Mouse (Mus musculus) embryonic facial prominence, embryonic 12.5 days (tissue): ENCODE measurements around the gene Mast4. TPM values are rescaled to one million over a fixed set of nuclear protein-coding genes. Genes with fewer than 3 reads are reported as not detected.

Source experiments
- ATAC-seq: fragments of 200-750 bp; cut with Nextera tagmentation; 2 replicates; pipeline ENCODE4 v1.8.0; 2017; ENCODE audit not compliant: insufficient number of reproducible peaks, insufficient read depth, low FRiP score, low TSS enrichment
- H3K27ac ChIP-seq: fragments of 300-500 bp; sonication (generic); 2 replicates; pipeline ENCODE4 v1.5.1; 2016; ENCODE audit warnings: mild to moderate bottlenecking
- H3K27me3 ChIP-seq: fragments of 300-500 bp; sonication (generic); 2 replicates; pipeline ENCODE4 v1.6.1; 2016; ENCODE audit warnings: mild to moderate bottlenecking, moderate library complexity
- H3K36me3 ChIP-seq: fragments of 300-500 bp; sonication (generic); 2 replicates; pipeline ENCODE4 v1.6.1; 2016; ENCODE audit warnings: mild to moderate bottlenecking
- H3K4me1 ChIP-seq: fragments of 300-500 bp; sonication (generic); 2 replicates; pipeline ENCODE4 v1.6.1; 2016
- H3K4me2 ChIP-seq: fragments of 300-500 bp; sonication (generic); replicated peaks from 2 replicates; pipeline ENCODE4 v1.6.1; 2016; ENCODE audit warnings: mild to moderate bottlenecking, moderate library complexity
- H3K4me3 ChIP-seq: fragments of 300-500 bp; sonication (generic); 2 replicates; pipeline ENCODE4 v1.5.1; 2016; ENCODE audit warnings: mild to moderate bottlenecking
- H3K9ac ChIP-seq: fragments of 300-500 bp; sonication (generic); 2 replicates; pipeline ENCODE4 v1.6.1; 2016; ENCODE audit warnings: mild to moderate bottlenecking, moderate library complexity
- H3K9me3 ChIP-seq: fragments of 300-500 bp; sonication (generic); 2 replicates; pipeline ENCODE4 v1.6.1; 2016; ENCODE audit warnings: mild to moderate bottlenecking, moderate library complexity
- WGBS: fragments of 180-500 bp; shearing (Covaris S2); methylation state at CpG from one replicate; pipeline ENCODE4 v1.1.7; 2016; 5-methylcytosine and 5-hydroxymethylcytosine counted together
- polyA plus RNA-seq: library from polyadenylated mRNA; unstranded; fragments of >200 nt; fragmentation: Nextera tagmentation; extraction: Ambion mirVana; gene quantifications from 2 replicates; pipeline ENCODE4 v1.2.1, GENCODE M21; 2016

Mast4 gene
- polyA plus RNA-seq, 1 experiment from 2014 or later = 28.5 TPM

GRCm38 (mm10) chr13:103262061-103262460 is 72.2 kb downstream of the Mast4 start:
- H3K4me2 ChIP-seq = no peak overlapping the region
- no peaks in the 10 kb centered on the region for H3K36me3 ChIP-seq
- no peak overlapping the region for H3K9ac ChIP-seq
- H3K9me3 ChIP-seq = no peaks in the 10 kb centered on the region; the same call in 1 of the 2 replicates
- H3K4me3 ChIP-seq = no peak overlapping the region
- 77% methylated on average over 3 of the region's 3 CpGs for WGBS
- H3K27me3 ChIP-seq = no peaks in the 10 kb centered on the region
- no peaks in the 10 kb centered on the region for H3K4me1 ChIP-seq
- no peak overlapping the region for H3K27ac ChIP-seq
- ATAC-seq = no peak

GRCm38 (mm10) chr13:103260414-103260813 is 73.9 kb downstream of the Mast4 start:
- Histone ChIP-seq H3K9me3 (no peaks in the 10 kb centered on the region; the same call in 1 of the 2 replicates), H3K4me2 (no peak overlapping the region), H3K36me3 (no peaks in the 10 kb centered on the region), H3K4me1 (no peaks in the 10 kb centered on the region), H3K27ac (no peak overlapping the region), H3K4me3 (no peak overlapping the region), H3K27me3 (no peaks in the 10 kb centered on the region), H3K9ac (no peak overlapping the region)
- no peak for ATAC-seq
- WGBS = 83% methylated on average over 3 of the region's 3 CpGs

- Histone ChIP-seq H3K4me1 (no peaks in the 10 kb centered on the region), H3K9me3 (no peaks in the 10 kb centered on the region), H3K36me3 (no peaks in the 10 kb centered on the region), H3K9ac (no peak overlapping the region), H3K4me3 (no peak overlapping the region), H3K27me3 (no peaks in the 10 kb centered on the region), H3K4me2 (no peak overlapping the region), H3K27ac (no peak overlapping the region)
- no peak for ATAC-seq
- WGBS = 57% methylated on average over 3 of the region's 3 CpGs
Observed at GRCm38 (mm10) chr13:103258106-103258505, 76.2 kb downstream of the Mast4 start.

DNA sequence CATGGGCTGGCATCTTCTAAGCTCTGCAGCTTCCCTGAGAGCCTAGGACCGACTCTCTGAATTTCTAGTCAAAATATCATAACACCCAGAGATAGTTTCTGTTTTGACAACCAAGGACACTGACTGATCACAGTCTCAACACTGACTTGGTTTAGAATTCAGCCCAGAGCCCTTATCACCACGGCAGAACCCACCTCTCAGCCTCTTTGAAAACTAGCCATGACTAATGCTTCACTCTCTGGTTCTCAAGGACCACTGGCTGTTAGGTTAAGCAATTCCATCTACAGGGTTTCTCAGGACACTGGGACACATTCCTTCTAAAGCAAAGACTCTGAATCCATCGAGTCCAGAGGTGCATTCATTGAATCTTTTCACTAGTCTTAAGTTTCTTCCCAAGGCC is 79.4 kb downstream of the Mast4 start:
- Histone ChIP-seq H3K4me2 (no peak overlapping the region), H3K36me3 (no peaks in the 10 kb centered on the region), H3K9ac (no peak overlapping the region), H3K27me3 (no peaks in the 10 kb centered on the region), H3K4me3 (no peak overlapping the region), H3K9me3 (no peaks in the 10 kb centered on the region), H3K27ac (no peak overlapping the region), H3K4me1 (no peaks in the 10 kb centered on the region)
- no peak for ATAC-seq
- 69% methylated on average over 3 of the region's 3 CpGs for WGBS

GRCm38 (mm10) chr13:103253077-103253476 is 81.2 kb downstream of the Mast4 start:
- H3K9me3 ChIP-seq = no peaks in the 10 kb centered on the region
- no peaks in the 10 kb centered on the region for H3K36me3 ChIP-seq
- no peak overlapping the region for H3K9ac ChIP-seq
- 92% methylated on average over 6 of the region's 6 CpGs for WGBS
- H3K27me3 ChIP-seq = no peaks in the 10 kb centered on the region
- no peak overlapping the region for H3K4me3 ChIP-seq
- H3K4me2 ChIP-seq = no peak overlapping the region
- H3K4me1 ChIP-seq = no peaks in the 10 kb centered on the region
- ATAC-seq = no peak
- no peak overlapping the region for H3K27ac ChIP-seq

DNA sequence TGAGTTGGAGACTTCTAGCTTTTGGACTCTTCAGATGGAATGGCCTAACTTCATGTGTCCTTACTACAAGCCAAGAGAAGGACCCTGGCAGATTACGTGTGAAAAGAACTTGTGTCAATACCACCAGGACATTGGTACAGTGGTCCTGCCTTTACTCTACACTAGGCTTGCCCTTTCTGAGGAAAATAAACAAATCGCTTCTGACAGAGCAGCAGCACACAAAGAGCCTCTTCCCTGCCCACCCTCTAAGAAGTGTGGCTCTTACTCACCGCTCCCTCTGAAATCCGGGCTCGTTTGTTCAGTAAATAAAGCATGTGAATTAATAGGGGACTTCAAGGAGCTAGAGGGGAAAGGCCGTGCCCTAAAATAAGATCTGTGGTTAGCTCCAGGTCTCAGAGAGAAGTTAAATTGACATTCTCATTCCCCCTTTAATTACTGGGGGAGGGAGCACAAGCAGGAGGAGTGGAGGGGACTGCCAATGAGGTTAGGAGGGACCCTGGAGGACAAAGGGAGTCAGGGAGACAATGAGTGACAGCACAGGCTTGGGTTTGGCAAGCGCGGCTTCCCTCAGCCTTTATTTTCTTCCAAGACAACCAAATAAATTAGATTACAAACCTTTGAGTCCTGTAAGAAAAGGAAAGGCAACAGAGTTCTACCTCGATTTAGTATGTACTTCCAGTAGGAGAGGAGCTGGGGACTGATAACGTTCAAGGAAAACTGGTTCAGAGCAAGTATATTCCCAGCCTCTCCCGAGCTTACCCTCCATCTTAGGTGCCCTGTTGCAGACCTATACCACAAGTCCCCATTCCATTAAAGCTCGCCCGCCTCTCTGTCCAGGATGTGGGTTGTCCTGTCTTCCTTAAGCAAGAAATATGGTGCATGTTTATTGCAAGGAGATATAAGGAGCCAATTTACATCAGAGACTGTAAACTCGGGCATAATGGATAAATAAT is 85.9 kb downstream of the Mast4 start:
- H3K27ac ChIP-seq = no peak overlapping the region
- H3K36me3 ChIP-seq = no peaks in the 10 kb centered on the region
- H3K9me3 ChIP-seq = no peaks in the 10 kb centered on the region
- H3K9ac ChIP-seq = no peak overlapping the region
- H3K4me2 ChIP-seq = no peak overlapping the region
- 33% methylated on average over 14 of the region's 14 CpGs for WGBS
- 0 out of 2 replicates have a peak, but pooled peaks cover 2% of the 10 kb centered on the region for H3K4me1 ChIP-seq
- H3K27me3 ChIP-seq = no peaks in the 10 kb centered on the region
- no peak overlapping the region for H3K4me3 ChIP-seq
- ATAC-seq = no peak

GRCm38 (mm10) chr13:103246973-103247718 is 87.2 kb downstream of the Mast4 start:
- Histone ChIP-seq H3K9ac (no peak overlapping the region), H3K9me3 (no peaks in the 10 kb centered on the region), H3K4me1 (0 out of 2 replicates have a peak, but pooled peaks cover 2% of the 10 kb centered on the region), H3K36me3 (no peaks in the 10 kb centered on the region), H3K4me2 (no peak overlapping the region), H3K27me3 (no peaks in the 10 kb centered on the region), H3K4me3 (no peak overlapping the region), H3K27ac (no peak overlapping the region)
- 77% methylated on average over 5 of the region's 5 CpGs for WGBS
- no peak for ATAC-seq

- Histone ChIP-seq H3K27me3 (no peaks in the 10 kb centered on the region), H3K9me3 (no peaks in the 10 kb centered on the region), H3K9ac (no peak overlapping the region), H3K4me3 (no peak overlapping the region), H3K36me3 (no peaks in the 10 kb centered on the region), H3K4me1 (0 out of 2 replicates have a peak, but pooled peaks cover 2% of the 10 kb centered on the region), H3K27ac (no peak overlapping the region), H3K4me2 (no peak overlapping the region)
- ATAC-seq = no peak
- 86% methylated on average over 5 of the region's 5 CpGs for WGBS
Observed at GRCm38 (mm10) chr13:103245431-103245830, 88.9 kb downstream of the Mast4 start.

DNA sequence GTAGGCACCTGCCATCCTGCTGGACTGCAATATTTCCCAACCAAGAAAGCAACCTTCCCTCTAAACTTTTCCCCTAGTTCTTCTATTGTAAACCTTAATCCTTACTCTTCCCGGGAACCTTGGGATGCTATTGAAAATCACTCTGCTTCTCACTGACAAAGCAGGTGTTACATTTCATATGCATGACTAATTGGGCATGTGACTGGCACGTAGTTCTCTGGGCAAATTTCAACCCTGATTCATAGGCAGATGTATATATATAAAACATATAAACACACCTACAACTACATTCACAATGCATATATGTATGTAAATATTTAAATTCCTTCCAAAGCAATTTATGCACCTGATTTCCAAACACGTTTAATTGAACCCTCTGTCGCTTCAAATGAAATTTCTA is 90.2 kb downstream of the Mast4 start:
- Histone ChIP-seq H3K27me3 (no peaks in the 10 kb centered on the region), H3K4me2 (no peak overlapping the region), H3K27ac (no peak overlapping the region), H3K9me3 (no peaks in the 10 kb centered on the region), H3K36me3 (no peaks in the 10 kb centered on the region), H3K9ac (no peak overlapping the region), H3K4me3 (no peak overlapping the region), H3K4me1 (0 out of 2 replicates have a peak, but pooled peaks cover 2% of the 10 kb centered on the region)
- 67% methylated on average over 4 of the region's 4 CpGs for WGBS
- ATAC-seq = no peak

DNA sequence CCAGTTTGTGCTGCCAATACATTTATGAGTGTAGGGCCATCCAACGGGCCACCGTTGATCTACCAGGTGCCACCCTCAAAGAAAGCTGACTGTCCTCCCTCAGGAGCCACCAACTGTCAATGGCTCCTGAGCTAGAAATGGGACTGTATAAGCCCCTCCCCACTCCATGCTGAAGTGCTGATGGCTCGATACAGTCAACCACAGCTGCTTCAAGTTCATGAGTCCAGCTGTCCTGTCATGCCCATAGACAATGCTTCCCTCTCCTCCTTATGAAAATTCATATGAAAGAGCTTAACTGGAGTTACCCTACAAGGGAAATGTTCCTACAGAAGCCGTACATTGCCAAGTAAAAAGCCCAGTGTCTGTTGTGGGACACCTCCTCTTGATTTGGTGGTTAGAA is 93.2 kb downstream of the Mast4 start:
- Histone ChIP-seq H3K4me2 (no peak overlapping the region), H3K27me3 (no peaks in the 10 kb centered on the region), H3K9ac (no peak overlapping the region), H3K9me3 (no peaks in the 10 kb centered on the region), H3K27ac (no peak overlapping the region), H3K4me3 (no peak overlapping the region), H3K36me3 (no peaks in the 10 kb centered on the region), H3K4me1 (no peaks in the 10 kb centered on the region)
- WGBS = 92% methylated on average over 4 of the region's 4 CpGs
- ATAC-seq = no peak

DNA sequence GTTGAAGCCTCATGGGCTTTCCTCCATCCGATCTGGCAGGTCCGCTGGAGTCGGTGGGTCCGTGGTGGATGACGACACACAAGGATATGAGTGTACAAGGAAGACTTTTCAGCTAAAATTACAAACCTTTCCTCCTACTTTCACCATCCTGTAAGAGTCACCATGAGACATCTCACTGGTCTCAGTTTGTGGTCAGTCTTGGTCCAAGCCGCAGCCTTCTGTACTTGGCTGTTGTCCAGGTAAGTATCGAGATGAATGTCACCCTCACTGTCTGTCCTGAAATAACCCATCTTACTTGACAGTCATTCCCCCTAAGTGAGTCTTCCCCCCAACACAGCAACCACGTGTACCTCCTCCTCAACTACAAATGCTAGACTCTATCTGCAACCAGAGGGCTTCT is 94.6 kb downstream of the Mast4 start:
- Histone ChIP-seq H3K4me2 (no peak overlapping the region), H3K4me3 (no peak overlapping the region), H3K9ac (no peak overlapping the region), H3K4me1 (no peaks in the 10 kb centered on the region), H3K36me3 (no peaks in the 10 kb centered on the region), H3K27ac (no peak overlapping the region), H3K9me3 (no peaks in the 10 kb centered on the region), H3K27me3 (no peaks in the 10 kb centered on the region)
- WGBS = 91% methylated on average over 8 of the region's 8 CpGs
- no peak for ATAC-seq
